ENCODE assay signal across 8 mouse cellular contexts in the genomic region with DNA sequence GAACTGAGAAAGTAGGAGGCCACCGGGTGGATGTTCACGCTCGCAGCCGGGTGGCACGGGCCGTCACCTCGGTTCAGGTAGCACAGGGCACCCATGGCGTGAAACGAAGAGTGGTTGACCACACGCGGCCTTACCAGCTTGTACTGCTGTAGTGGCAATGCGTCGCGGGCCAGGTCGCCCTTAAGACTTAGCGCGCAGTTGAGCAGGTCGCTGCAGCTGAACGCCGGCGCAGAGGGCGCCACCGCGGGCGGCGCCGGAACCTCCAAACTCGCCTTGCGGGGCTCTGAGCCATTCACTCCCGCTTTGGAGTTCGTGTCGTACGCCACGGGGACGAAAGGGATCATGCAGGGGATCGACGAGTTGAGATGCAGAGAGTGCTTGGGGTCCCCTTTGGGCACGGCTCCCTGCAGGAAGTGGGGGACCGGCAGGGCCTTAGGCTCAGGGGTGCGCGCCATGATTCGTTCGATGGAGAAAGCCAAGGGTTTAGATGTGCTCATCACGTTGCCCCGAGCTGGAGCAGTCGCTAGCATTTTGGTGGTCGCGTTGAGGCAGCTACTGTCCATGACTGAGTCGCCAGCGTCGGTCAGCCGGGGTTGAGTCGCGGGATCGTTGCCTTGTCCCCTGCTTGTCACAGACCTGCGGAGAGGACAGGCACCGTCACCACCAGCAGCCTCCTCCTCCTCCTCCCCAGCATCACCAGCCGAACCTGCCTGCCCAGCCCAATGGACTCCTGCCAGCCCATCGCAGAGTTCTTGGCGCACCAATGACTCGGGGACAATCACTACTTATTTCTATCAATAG. TPM values are rescaled to one million over a fixed set of nuclear protein-coding genes. Genes with fewer than 3 reads are reported as not detected.
DNase-seq lines count a peak whose midpoint lies in the region; ATAC-seq lines count a peak whose summit lies in the region.

No protein-coding gene starts in this region.

- H3K9me3 ChIP-seq in liver, embryonic 11.5 days (ENCODE audit: control insufficient read depth, low read length): no peaks in the 10 kb centered on the region
- H3K9me3 ChIP-seq in embryonic facial prominence, embryonic 13.5 days: no peaks in the 10 kb centered on the region
- no peaks in the 10 kb centered on the region for H3K9me3 ChIP-seq in limb, embryonic 10.5 days (replicated peaks)
- H3K9me3 ChIP-seq in neural tube, embryonic 15.5 days (replicated peaks): 0 out of 2 replicates have a peak, but pooled peaks cover 3% of the 10 kb centered on the region

- H3K4me1 ChIP-seq in liver, embryonic 11.5 days (replicated peaks; ENCODE audit: control insufficient read depth, insufficient read depth, low read length): no peaks in the 10 kb centered on the region
- H3K4me1 ChIP-seq in embryonic facial prominence, embryonic 13.5 days: peaks cover 26% of the 10 kb centered on the region
- H3K4me1 ChIP-seq in limb, embryonic 10.5 days: peaks cover 28% of the 10 kb centered on the region
- H3K4me1 ChIP-seq in neural tube, embryonic 15.5 days: peaks cover 18% of the 10 kb centered on the region

- no peak for ATAC-seq in liver, embryonic 11.5 days (replicated peaks; ENCODE audit: low FRiP score)
- ATAC-seq in embryonic facial prominence, embryonic 13.5 days (ENCODE audit: insufficient number of reproducible peaks, insufficient read depth, low FRiP score, low TSS enrichment, low read depth): no peak
- ATAC-seq in neural tube, embryonic 15.5 days (ENCODE audit: low FRiP score): no peak

- WGBS in liver, embryonic 11.5 days: 1% methylated on average over 61 of the region's 61 CpGs
- WGBS in embryonic facial prominence, embryonic 13.5 days: under 1% methylated on average over 61 of the region's 61 CpGs
- WGBS in limb, embryonic 10.5 days: under 1% methylated on average over 61 of the region's 61 CpGs
- WGBS in neural tube, embryonic 15.5 days: under 1% methylated on average over 61 of the region's 61 CpGs

- no peak overlapping the region for H3K27ac ChIP-seq in liver, embryonic 11.5 days (ENCODE audit: low read depth, low read length)
- H3K27ac ChIP-seq in embryonic facial prominence, embryonic 13.5 days: peak overlapping the region; percentile 55
- no peak overlapping the region for H3K27ac ChIP-seq in limb, embryonic 10.5 days
- H3K27ac ChIP-seq in neural tube, embryonic 15.5 days (replicated peaks): no peak overlapping the region

- peak overlapping the region; percentile 10; the same call in 1 of the 2 replicates for H3K4me3 ChIP-seq in liver, embryonic 11.5 days (ENCODE audit: low read depth, low read length)
- peak overlapping the region; percentile 47 for H3K4me3 ChIP-seq in embryonic facial prominence, embryonic 13.5 days
- H3K4me3 ChIP-seq in limb, embryonic 10.5 days: peak overlapping the region; percentile 52
- no peak overlapping the region for H3K4me3 ChIP-seq in neural tube, embryonic 15.5 days (replicated peaks)

- DNase-seq in liver, embryonic 11.5 days (ENCODE audit: low spot score): peak; percentile 50
- DNase-seq in liver: no peak
- peak; percentile 70 for DNase-seq in limb, embryonic 10.5 days (ENCODE audit: low spot score)
- DNase-seq in left cerebral cortex, adult 8-10 months (ENCODE audit: low spot score in 2 of 2): no peak
- no peak for DNase-seq in left cerebral cortex, adult 9 months (ENCODE audit: low spot score in 2 of 2)
- no peak for DNase-seq in cerebellum, postnatal 4 days (ENCODE audit: low spot score in 2 of 2)

- peak overlapping the region; percentile 37 for H3K4me2 ChIP-seq in liver, embryonic 11.5 days
- peak overlapping the region; percentile 79 for H3K4me2 ChIP-seq in embryonic facial prominence, embryonic 13.5 days
- H3K4me2 ChIP-seq in neural tube, embryonic 15.5 days: peak overlapping the region; percentile 5; the same call in 1 of the 2 replicates

- H3K27me3 ChIP-seq in liver, embryonic 11.5 days (replicated peaks; ENCODE audit: control insufficient read depth, insufficient read depth, low read length): peaks cover 91% of the 10 kb centered on the region
- H3K27me3 ChIP-seq in embryonic facial prominence, embryonic 13.5 days: peaks cover 90% of the 10 kb centered on the region
- H3K27me3 ChIP-seq in limb, embryonic 10.5 days (ENCODE audit: low read depth, poor library complexity, severe bottlenecking): peaks cover 98% of the 10 kb centered on the region
- peaks cover 79% of the 10 kb centered on the region for H3K27me3 ChIP-seq in neural tube, embryonic 15.5 days (replicated peaks)

- H3K36me3 ChIP-seq in liver, embryonic 11.5 days (ENCODE audit: control insufficient read depth, insufficient read depth, low read length): no peaks in the 10 kb centered on the region
- H3K36me3 ChIP-seq in embryonic facial prominence, embryonic 13.5 days: no peaks in the 10 kb centered on the region
- H3K36me3 ChIP-seq in limb, embryonic 10.5 days: no peaks in the 10 kb centered on the region
- H3K36me3 ChIP-seq in neural tube, embryonic 15.5 days: no peaks in the 10 kb centered on the region

- H3K9ac ChIP-seq in liver, embryonic 11.5 days (ENCODE audit: low read depth, low read length): no peak overlapping the region
- H3K9ac ChIP-seq in embryonic facial prominence, embryonic 13.5 days: peak overlapping the region; percentile 61
- no peak overlapping the region for H3K9ac ChIP-seq in neural tube, embryonic 15.5 days (replicated peaks)

RNA-seq across cellular contexts. Expression of a gene that starts 0.5 kb away (rescaled TPM):
- not detected in 2 replicates for polyA plus RNA-seq in liver, embryonic 11.5 days (2014; fragmentation: Nextera tagmentation; extraction: Ambion mirVana)
- polyA plus RNA-seq in embryonic facial prominence, embryonic 13.5 days (2015; fragmentation: Nextera tagmentation; extraction: Ambion mirVana): 9.3 and 19.0 TPM in 2 replicates
- polyA plus RNA-seq in limb, embryonic 10.5 days (2016; fragmentation: Nextera tagmentation; extraction: Ambion mirVana): not detected in 2 replicates
- not detected in 2 replicates for polyA plus RNA-seq in neural tube, embryonic 15.5 days (2015; fragmentation: Nextera tagmentation; extraction: Ambion mirVana)
- under 1 TPM in 3 of 4 experiments, not detected in 1; 0.27 to 0.44 (median 0.42) TPM for total RNA-seq in left cerebral cortex, adult 8-10 months (2022)

Comparison
In these comparisons a context has a peak if more than half of its experiments do, and no peak if none do; other contexts are left out.
1. DNase-seq: peak in liver, embryonic 11.5 days (single experiment) and limb, embryonic 10.5 days (single experiment); none in liver (single experiment), left cerebral cortex, adult 8-10 months (0 of 2), left cerebral cortex, adult 9 months (0 of 2) and cerebellum, postnatal 4 days (0 of 2).
2. H3K4me2 ChIP-seq: peak in every context shown above with its lines; median percentile 79 in embryonic facial prominence, embryonic 13.5 days; 37 in liver, embryonic 11.5 days; 5 in neural tube, embryonic 15.5 days.
3. RNA of a gene that starts 0.5 kb away (polyA plus RNA-seq): 9.3 to 19.0 TPM in embryonic facial prominence, embryonic 13.5 days; not detected in liver, embryonic 11.5 days, not detected in limb, embryonic 10.5 days and not detected in neural tube, embryonic 15.5 days; every median in the first group is over 10 times any median in the second.